Mouse (Mus musculus) neural tube, embryonic 11.5 days (tissue): ENCODE results near the gene Tfpi2. TPM values are rescaled to one million over a fixed set of nuclear protein-coding genes. Genes with fewer than 3 reads are reported as not detected.

Experiments used
- ATAC-seq: fragments of 200-750 bp; cut with Nextera tagmentation; 2 replicates; pipeline ENCODE4 v1.8.0; 2017; ENCODE audit warnings: moderate number of reproducible peaks, mild to moderate bottlenecking, moderate TSS enrichment, moderate library complexity; ENCODE audit not compliant: insufficient read depth, low FRiP score, low TSS enrichment
- DNase-seq: peaks from one replicate; pipeline ENCODE4 v3.0.0-alpha.2; 2015; ENCODE audit warnings: low spot score
- H3K27ac ChIP-seq: fragments of 300-500 bp; sonication (generic); 2 replicates; pipeline ENCODE4 v1.5.1; 2014; ENCODE audit warnings: low read depth, mild to moderate bottlenecking, low read length
- H3K27me3 ChIP-seq: fragments of 300-500 bp; sonication (generic); 2 replicates; pipeline ENCODE4 v1.6.1; 2014; ENCODE audit warnings: mild to moderate bottlenecking, low read length, mixed read lengths; ENCODE audit not compliant: control insufficient read depth, insufficient read depth
- H3K36me3 ChIP-seq: fragments of 300-500 bp; sonication (generic); 2 replicates; pipeline ENCODE4 v1.6.1; 2014; ENCODE audit warnings: mild to moderate bottlenecking, low read length, moderate library complexity, mixed read lengths; ENCODE audit not compliant: control insufficient read depth, insufficient read depth
- H3K4me1 ChIP-seq: fragments of 300-500 bp; sonication (generic); 2 replicates; pipeline ENCODE4 v1.6.1; 2014; ENCODE audit warnings: low read length, mixed read lengths; ENCODE audit not compliant: control insufficient read depth, insufficient read depth
- H3K4me2 ChIP-seq: fragments of 300-500 bp; sonication (generic); 2 replicates; pipeline ENCODE4 v1.6.1; 2014; ENCODE audit warnings: low read depth, mild to moderate bottlenecking, moderate library complexity
- H3K4me3 ChIP-seq: fragments of 300-500 bp; sonication (generic); 2 replicates; pipeline ENCODE4 v1.5.1; 2014; ENCODE audit warnings: low read depth, low read length
- H3K9ac ChIP-seq: fragments of 300-500 bp; sonication (generic); 2 replicates; pipeline ENCODE4 v1.6.1; 2014; ENCODE audit warnings: mild to moderate bottlenecking, low read length
- H3K9me3 ChIP-seq: fragments of 300-500 bp; sonication (generic); 2 replicates; pipeline ENCODE4 v1.6.1; 2016; ENCODE audit warnings: low read length; ENCODE audit not compliant: control insufficient read depth
- WGBS: fragments of 180-500 bp; shearing (Covaris S2); extraction: QIAGEN DNeasy Blood & Tissue Kit; methylation state at CpG from one replicate; pipeline ENCODE4 v1.1.7; 2014; 5-methylcytosine and 5-hydroxymethylcytosine counted together
- polyA plus RNA-seq: library from polyadenylated mRNA; unstranded; fragments of >200 nt; fragmentation: Nextera tagmentation; extraction: Ambion mirVana; gene quantifications from 2 replicates; pipeline ENCODE4 v1.2.1, GENCODE M21; 2014

The Tfpi2 gene
- polyA plus RNA-seq, 1 experiment from 2014 or later: 0.74 TPM

GRCm38 (mm10) chr6:3936140-3936714, 52.5 kb downstream of the Tfpi2 start:
- Histone ChIP-seq H3K4me1 (no peaks in the 10 kb centered on the region), H3K4me3 (no peak overlapping the region), H3K27me3 (no peaks in the 10 kb centered on the region), H3K4me2 (no peak overlapping the region), H3K36me3 (no peaks in the 10 kb centered on the region), H3K9ac (no peak overlapping the region), H3K9me3 (no peaks in the 10 kb centered on the region), H3K27ac (no peak overlapping the region)
- WGBS: 62% methylated on average over 1 of the region's 1 CpGs
- no peak for ATAC-seq
- DNase-seq: no peak

DNA sequence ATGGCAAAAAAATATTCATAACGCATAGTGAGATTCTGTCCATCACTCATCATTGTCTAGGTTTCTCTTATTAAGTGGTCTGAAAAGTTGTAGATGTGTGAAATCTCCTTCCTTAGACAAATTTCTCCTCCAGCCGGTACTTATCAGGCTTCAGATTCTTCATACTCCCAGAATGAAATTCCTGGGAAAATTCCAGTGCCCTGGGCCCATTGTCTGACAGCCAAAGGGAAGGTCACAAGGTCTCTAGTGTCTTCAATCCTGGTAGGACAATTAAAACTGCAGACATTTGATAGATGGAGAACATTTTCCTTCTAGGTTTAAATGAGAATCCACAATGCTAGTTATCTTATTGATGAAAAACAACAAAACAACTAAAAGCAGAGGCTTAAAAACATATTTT, 53.1 kb downstream of the Tfpi2 start:
- no peak overlapping the region for H3K4me2 ChIP-seq
- H3K27me3 ChIP-seq: no peaks in the 10 kb centered on the region
- no peak overlapping the region for H3K27ac ChIP-seq
- ATAC-seq (no peak), DNase-seq (no peak)
- H3K9me3 ChIP-seq: no peaks in the 10 kb centered on the region
- no peaks in the 10 kb centered on the region for H3K4me1 ChIP-seq
- no peak overlapping the region for H3K4me3 ChIP-seq
- WGBS: 76% methylated on average over 2 of the region's 2 CpGs
- H3K9ac ChIP-seq: no peak overlapping the region
- no peaks in the 10 kb centered on the region for H3K36me3 ChIP-seq

GRCm38 (mm10) chr6:3935048-3935447, 53.7 kb downstream of the Tfpi2 start:
- ATAC-seq: no peak
- Histone ChIP-seq H3K9me3 (no peaks in the 10 kb centered on the region), H3K4me1 (no peaks in the 10 kb centered on the region), H3K27ac (no peak overlapping the region), H3K4me3 (no peak overlapping the region), H3K36me3 (no peaks in the 10 kb centered on the region), H3K9ac (no peak overlapping the region), H3K27me3 (no peaks in the 10 kb centered on the region), H3K4me2 (no peak overlapping the region)
- 70% methylated on average over 2 of the region's 2 CpGs for WGBS
- no peak for DNase-seq

GRCm38 (mm10) chr6:3926140-3926539, 62.6 kb downstream of the Tfpi2 start:
- H3K4me3 ChIP-seq: no peak overlapping the region
- H3K4me1 ChIP-seq: no peaks in the 10 kb centered on the region
- ATAC-seq: no peak
- H3K27ac ChIP-seq: no peak overlapping the region
- DNase-seq: no peak
- H3K4me2 ChIP-seq: no peak overlapping the region
- no peaks in the 10 kb centered on the region for H3K27me3 ChIP-seq
- no peaks in the 10 kb centered on the region for H3K36me3 ChIP-seq
- 79% methylated on average over 4 of the region's 4 CpGs for WGBS
- H3K9ac ChIP-seq: no peak overlapping the region
- H3K9me3 ChIP-seq: no peaks in the 10 kb centered on the region

DNA sequence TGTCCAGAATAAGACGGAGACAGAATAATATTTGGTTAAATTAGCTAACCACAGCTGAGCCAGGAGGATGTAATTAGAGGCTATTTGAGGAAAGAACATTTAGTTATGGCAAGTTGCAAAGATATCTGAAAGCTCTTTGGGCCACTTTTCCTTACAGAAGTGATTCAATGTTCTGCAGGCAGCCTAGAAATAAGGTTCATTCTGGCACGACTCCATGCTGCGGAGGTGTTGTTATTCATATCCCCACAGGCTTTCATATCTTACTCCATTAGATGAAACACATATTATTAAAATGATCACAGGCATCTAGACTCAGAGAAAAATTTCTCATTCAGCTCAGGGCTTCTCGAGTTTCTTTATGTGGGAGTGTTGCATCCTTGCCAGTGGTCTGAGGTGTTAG, 65.8 kb downstream of the Tfpi2 start:
- Histone ChIP-seq H3K4me1 (no peaks in the 10 kb centered on the region), H3K4me2 (no peak overlapping the region), H3K27me3 (no peaks in the 10 kb centered on the region), H3K36me3 (no peaks in the 10 kb centered on the region), H3K9me3 (no peaks in the 10 kb centered on the region), H3K4me3 (no peak overlapping the region), H3K9ac (no peak overlapping the region), H3K27ac (no peak overlapping the region)
- ATAC-seq (no peak), DNase-seq (no peak)
- WGBS: 86% methylated on average over 4 of the region's 4 CpGs

DNA sequence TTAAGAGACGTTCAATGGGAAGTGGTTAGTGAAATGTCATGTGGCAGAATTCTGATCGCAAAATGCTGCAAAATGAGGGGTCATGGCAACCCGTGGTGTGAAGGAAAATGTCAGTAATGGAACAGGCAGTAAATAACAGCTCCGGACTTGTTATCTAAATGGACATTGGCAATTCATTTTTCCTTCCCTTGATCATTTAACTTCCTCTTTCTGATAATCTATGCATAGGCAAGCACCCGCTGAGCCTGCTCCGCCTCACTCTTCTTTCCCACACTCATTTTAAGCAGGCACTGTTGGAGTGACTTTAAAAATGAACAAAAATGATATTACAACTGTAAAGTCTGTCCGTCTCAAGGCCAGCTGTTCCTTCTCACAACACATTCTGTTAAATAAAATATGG, 72.7 kb downstream of the Tfpi2 start:
- H3K9ac ChIP-seq: no peak overlapping the region
- WGBS: 79% methylated on average over 7 of the region's 7 CpGs
- H3K4me2 ChIP-seq: no peak overlapping the region
- no peak overlapping the region for H3K27ac ChIP-seq
- DNase-seq: no peak
- no peaks in the 10 kb centered on the region for H3K27me3 ChIP-seq
- H3K4me1 ChIP-seq: no peaks in the 10 kb centered on the region
- no peaks in the 10 kb centered on the region for H3K9me3 ChIP-seq
- no peaks in the 10 kb centered on the region for H3K36me3 ChIP-seq
- no peak overlapping the region for H3K4me3 ChIP-seq
- no peak for ATAC-seq

Other genes with a start within 250 kb of the Tfpi2 start
- 0.19 and 0.23 TPM in 2 replicates for gene Calcr, start 224.2 kb downstream of the Tfpi2 start, polyA plus RNA-seq
- not detected in 2 replicates for gene Gngt1, start 4.9 kb upstream of the Tfpi2 start, polyA plus RNA-seq
- gene Gng11, start 15.0 kb upstream of the Tfpi2 start, polyA plus RNA-seq: 36.1 and 42.4 TPM in 2 replicates
- gene Bet1, start 98.1 kb upstream of the Tfpi2 start, polyA plus RNA-seq: 59.9 and 62.9 TPM in 2 replicates